Mouse (Mus musculus) ES-E14 (cell line): ENCODE data around the gene Wdr76. TPM values are rescaled to one million over a fixed set of nuclear protein-coding genes. Genes with fewer than 3 reads are reported as not detected.
"Not testable (repeated sequence)": the region's sequence is repeated elsewhere in the genome, so short reads cannot be mapped to it uniquely, and the experiment has no call there.

Experiments used
- DNase-seq: peaks from one replicate; pipeline ENCODE4 v3.0.0-alpha.2; 2013; ENCODE audit warnings: low read depth, low spot score
- H3K27ac ChIP-seq: 2 replicates; pipeline ENCODE4 v1.5.1; 2012; ENCODE audit warnings: low read depth, mild to moderate bottlenecking, low read length, moderate library complexity, mixed read lengths; ENCODE audit not compliant: poor library complexity, insufficient read depth, severe bottlenecking
- H3K36me3 ChIP-seq: 2 replicates; pipeline ENCODE4 v1.6.1; 2012; ENCODE audit warnings: mild to moderate bottlenecking, low read length, moderate library complexity, mixed read lengths; ENCODE audit not compliant: control insufficient read depth, poor library complexity, insufficient read depth, severe bottlenecking
- H3K4me1 ChIP-seq, 2 experiments: fragments of 150-350 bp in 1 of 2; sonication (generic) in 1 of 2; 2 replicates each; pipeline ENCODE4 v1.6.1; 2012; ENCODE audit warnings: low read length in 2 of 2, mild to moderate bottlenecking in 1 of 2, mixed read lengths in 1 of 2; ENCODE audit not compliant: control insufficient read depth in 2 of 2, insufficient read depth in 2 of 2, poor library complexity in 1 of 2
- H3K4me3 ChIP-seq, 2 experiments: fragments of 150-350 bp in 1 of 2; sonication (generic) in 1 of 2; 2 replicates each; pipeline ENCODE4 v1.5.1; 2012; ENCODE audit warnings: low read length in 2 of 2, low read depth in 1 of 2, mild to moderate bottlenecking in 1 of 2, mixed read lengths in 1 of 2; ENCODE audit not compliant: insufficient read depth in 1 of 2, poor library complexity in 1 of 2, severe bottlenecking in 1 of 2
- H3K9ac ChIP-seq: 2 replicates; pipeline ENCODE4 v1.6.1; 2012; ENCODE audit warnings: low read depth, mild to moderate bottlenecking, low read length, mixed read lengths; ENCODE audit not compliant: poor library complexity, insufficient read depth, severe bottlenecking
- H3K9me3 ChIP-seq: fragments of 150-350 bp; sonication (generic); 2 replicates; pipeline ENCODE4 v1.6.1; 2012; ENCODE audit warnings: low read depth, mild to moderate bottlenecking, low read length; ENCODE audit not compliant: control insufficient read depth, insufficient read depth
- CHD2 ChIP-seq: IDR thresholded peaks from 2 replicates; pipeline ENCODE4 v1.6.1; 2014; ENCODE audit warnings: mild to moderate bottlenecking, low read depth, low read length, inconsistent platforms
- HCFC1 ChIP-seq: IDR thresholded peaks from 2 replicates; pipeline ENCODE4 v1.6.1; 2012; ENCODE audit warnings: low read length, inconsistent platforms, borderline replicate concordance; ENCODE audit not compliant: insufficient read depth
- MAFK ChIP-seq: IDR thresholded peaks from 2 replicates; pipeline ENCODE4 v1.6.1; 2014; ENCODE audit warnings: mild to moderate bottlenecking, low read depth, low read length, inconsistent platforms; ENCODE audit not compliant: insufficient read depth
- ZC3H11A ChIP-seq: IDR thresholded peaks from 2 replicates; pipeline ENCODE4 v1.6.1; 2012; ENCODE audit warnings: low read depth, mild to moderate bottlenecking, inconsistent platforms, low read length, borderline replicate concordance
- ZNF384 ChIP-seq: IDR thresholded peaks from 2 replicates; pipeline ENCODE4 v1.6.1; 2012; ENCODE audit warnings: low read depth, low read length, inconsistent platforms
- in situ Hi-C, 2 experiments: fragments of 600-800 bp; cut with MboI; formaldehyde crosslinking; loops; one replicate each; pipeline ENCODE4 v1.15.1; 2025; ENCODE audit warnings: low sequenced_read_pairs in 2 of 2, inconsistent platforms in 1 of 2; ENCODE audit not compliant: unreplicated experiment in 2 of 2
- total RNA-seq: library from RNA; depleted of rRNA; stranded (reverse); fragments of 300-350 nt; gene quantifications from 2 replicates; pipeline ENCODE4 v1.2.3, GENCODE M21; 2012

Wdr76 gene
- total RNA-seq, 1 experiment = 21.5 TPM

DNA sequence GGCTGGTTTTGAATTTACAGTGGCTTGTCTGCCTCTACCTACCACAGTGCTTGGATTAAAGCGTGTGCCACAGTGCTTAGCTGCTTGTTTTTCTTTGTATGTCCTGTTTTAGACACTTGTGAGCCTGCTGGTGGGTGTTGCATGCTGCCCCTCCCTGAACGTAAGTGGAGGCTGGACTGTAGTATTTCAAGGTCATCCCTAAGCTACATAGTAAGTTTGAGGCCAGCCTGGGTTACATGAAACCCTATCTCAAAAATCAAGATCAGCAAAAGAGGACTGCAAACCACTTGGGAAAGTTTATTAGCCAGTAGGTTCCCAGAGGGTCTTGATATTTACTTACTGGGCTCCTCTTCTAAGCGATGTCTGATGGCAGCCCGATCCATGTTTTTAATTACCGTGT is 11.6 kb downstream of the Wdr76 start:
- no peak overlapping the region for H3K27ac ChIP-seq
- H3K36me3 ChIP-seq = peaks cover 14% of the 10 kb centered on the region
- TF ChIP-seq ZNF384 = no peak
- TF ChIP-seq MAFK = no peak
- TF ChIP-seq CHD2 = no peak
- TF ChIP-seq HCFC1 = no peak
- TF ChIP-seq ZC3H11A = no peak
- in situ Hi-C loops = no loop called here
- no peak overlapping the region for H3K9ac ChIP-seq
- DNase-seq = no peak
- no peaks in the 10 kb centered on the region for H3K9me3 ChIP-seq
- no peak overlapping the region for H3K4me3 ChIP-seq
- H3K4me1 ChIP-seq = peaks cover 3 to 14% of the 10 kb centered on the region in 2 experiments; a peak in 3 of 4 replicates

DNA sequence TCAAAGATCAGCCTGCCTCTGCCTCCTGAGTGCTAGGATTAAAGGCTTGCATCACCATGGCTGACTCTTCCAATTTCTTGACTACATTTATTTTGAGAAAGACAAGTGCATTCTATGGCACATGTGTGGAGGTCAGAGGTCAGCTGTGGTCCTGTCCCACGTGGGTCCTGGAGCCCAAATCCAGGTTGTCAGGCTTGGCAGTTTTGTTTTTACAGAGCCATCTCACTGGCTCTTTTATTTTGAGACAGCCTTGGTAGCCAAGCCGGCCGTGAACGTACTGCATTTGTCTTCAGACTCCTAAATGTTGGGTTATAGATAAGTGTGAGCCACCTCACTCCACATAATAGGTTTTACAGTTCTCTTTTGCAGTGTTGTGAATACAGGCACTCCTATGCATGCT is 12.2 kb downstream of the Wdr76 start:
- DNase-seq, H3K9ac ChIP-seq, in situ Hi-C loops, H3K9me3 ChIP-seq, H3K27ac ChIP-seq, H3K4me3 ChIP-seq: not testable (repeated sequence)
- Histone ChIP-seq H3K4me1 (peaks cover 3 to 13% of the 10 kb centered on the region in 2 experiments; a peak in 3 of 4 replicates), H3K36me3 (peaks cover 14% of the 10 kb centered on the region)

DNA sequence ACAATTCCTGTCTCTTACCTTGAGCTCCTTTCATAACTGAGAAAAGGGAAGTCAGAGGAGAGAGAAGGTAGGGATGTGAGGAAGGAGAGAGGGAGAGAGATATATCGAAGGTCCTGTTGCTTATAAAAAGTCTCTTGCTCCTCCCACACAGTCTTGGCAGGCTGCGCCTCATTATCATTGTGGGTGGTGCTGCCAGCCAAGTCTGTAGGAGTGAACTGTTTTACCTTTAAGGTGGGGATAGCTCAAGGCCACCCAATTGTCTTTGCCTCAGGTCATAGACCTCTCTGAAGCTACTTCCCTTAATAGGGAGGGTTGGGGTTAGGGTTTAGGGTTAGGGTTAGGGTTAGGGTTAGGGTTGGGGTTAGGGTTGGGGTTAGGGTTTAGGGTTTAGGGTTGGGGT is 15.5 kb downstream of the Wdr76 start:
- no peaks in the 10 kb centered on the region for H3K9me3 ChIP-seq
- H3K27ac ChIP-seq = no peak overlapping the region; the same call in 1 of the 2 replicates
- no peak overlapping the region for H3K4me3 ChIP-seq
- peaks cover 0 to 8% of the 10 kb centered on the region in 2 experiments; a peak in 3 of 4 replicates for H3K4me1 ChIP-seq
- H3K9ac ChIP-seq = no peak overlapping the region
- peaks cover 12% of the 10 kb centered on the region for H3K36me3 ChIP-seq
- in situ Hi-C loops = no loop called here
- no peak for TF ChIP-seq ZNF384
- no peak for TF ChIP-seq CHD2
- TF ChIP-seq HCFC1 = no peak
- no peak for TF ChIP-seq MAFK
- no peak for TF ChIP-seq ZC3H11A
- peak; percentile 69 for DNase-seq

DNA sequence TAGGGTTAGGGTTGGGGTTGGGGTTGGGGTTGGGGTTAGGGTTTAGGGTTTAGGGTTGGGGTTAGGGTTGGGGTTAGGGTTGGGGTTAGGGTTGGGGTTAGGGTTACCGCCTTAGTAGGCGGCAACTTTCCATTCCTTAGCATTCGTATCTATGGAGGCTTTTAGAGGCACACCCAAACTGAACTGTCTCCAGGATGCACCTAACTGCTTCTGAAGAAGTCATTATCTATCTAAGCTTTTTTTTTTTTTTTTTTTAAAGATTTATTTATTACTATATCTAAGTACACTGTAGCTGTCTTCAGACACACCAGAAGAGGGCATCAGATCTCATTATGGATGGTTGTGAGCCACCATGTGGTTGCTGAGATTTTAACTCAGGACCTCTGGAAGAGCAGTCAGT is 16.3 kb downstream of the Wdr76 start:
- H3K36me3 ChIP-seq = peaks cover 12% of the 10 kb centered on the region
- in situ Hi-C loops = not testable (repeated sequence)
- peak; percentile 51; the same call in 1 of the 2 replicates for TF ChIP-seq ZNF384

DNA sequence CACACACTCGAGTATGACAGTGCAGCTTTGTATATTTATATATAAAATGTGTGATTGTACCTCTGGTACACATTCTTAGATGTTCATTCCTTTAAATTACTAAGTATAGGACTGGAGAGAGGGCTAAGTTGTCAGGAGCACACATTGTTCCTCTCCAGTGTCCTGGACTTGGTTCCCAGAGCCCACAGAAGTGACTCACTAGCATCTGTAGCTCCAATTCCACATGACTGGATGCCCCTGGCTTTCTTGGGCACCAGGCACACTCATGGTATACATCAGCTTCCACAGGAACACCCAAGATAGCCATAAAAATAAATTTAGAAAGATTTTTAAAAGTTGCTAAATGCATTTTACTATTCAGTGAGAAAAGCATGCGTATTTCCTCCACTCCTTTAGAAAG is 18.5 kb downstream of the Wdr76 start:
- TF ChIP-seq CHD2 (no peak), MAFK (no peak), ZNF384 (no peak), ZC3H11A (no peak), HCFC1 (no peak)
- H3K9ac ChIP-seq = no peak overlapping the region
- H3K4me3 ChIP-seq = no peak overlapping the region
- DNase-seq = no peak
- H3K27ac ChIP-seq = no peak overlapping the region
- H3K36me3 ChIP-seq = peaks cover 12% of the 10 kb centered on the region
- H3K9me3 ChIP-seq = no peaks in the 10 kb centered on the region
- H3K4me1 ChIP-seq = peaks cover 0 to 8% of the 10 kb centered on the region in 2 experiments; a peak in 3 of 4 replicates
- in situ Hi-C loops = no loop called here

More for the DNA sequence above, 16.3 kb downstream of the Wdr76 start:
- H3K9ac ChIP-seq, H3K4me1 ChIP-seq, DNase-seq, H3K9me3 ChIP-seq, H3K27ac ChIP-seq, H3K4me3 ChIP-seq: not testable (repeated sequence)
